Mouse (Mus musculus) bone marrow, adult 2 months (tissue): ENCODE results near the gene Cacna2d4.

Source experiments
- CTCF ChIP-seq: fragments of 200-500 bp; IDR thresholded peaks from 2 replicates; pipeline ENCODE4 v1.5.1; 2011; ENCODE audit warnings: low read length, control low read depth; ENCODE audit not compliant: control insufficient read depth, insufficient read depth
- POLR2A ChIP-seq: fragments of 200-500 bp; IDR thresholded peaks from 2 replicates; pipeline ENCODE4 v1.6.1; 2011; ENCODE audit warnings: low read depth, mild to moderate bottlenecking, control low read depth, low read length, borderline replicate concordance; ENCODE audit not compliant: control insufficient read depth

DNA sequence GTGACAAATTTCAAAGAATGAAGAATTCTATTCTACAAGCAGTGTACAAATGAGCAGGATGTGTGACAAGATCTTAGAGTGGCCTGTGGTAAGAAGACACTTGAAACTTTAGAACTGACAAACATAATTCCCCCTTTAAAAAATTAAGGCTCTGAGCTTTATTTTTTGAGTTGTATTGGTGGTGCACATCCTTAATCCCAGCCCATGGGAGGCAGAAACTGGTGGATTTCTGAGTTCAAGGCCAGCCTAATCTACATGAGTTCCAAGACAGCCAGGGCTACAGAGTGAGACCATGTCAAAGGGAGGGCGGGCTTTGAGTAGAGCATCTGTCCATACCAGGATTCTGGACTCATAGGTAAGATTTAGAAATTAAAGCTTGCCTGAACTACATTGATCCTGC, 150.5 kb downstream of the Cacna2d4 start:
- TF ChIP-seq CTCF (no peak), POLR2A (no peak)
